Mouse (Mus musculus) CH12.LX (cell line): Measurements from ENCODE around the gene Olfr979. TPM values are rescaled to one million over a fixed set of nuclear protein-coding genes. Genes with fewer than 3 reads are reported as not detected.

Experiments
- DNase-seq: peaks from one replicate; pipeline ENCODE4 v3.0.0-alpha.2; 2013; ENCODE audit errors: extremely low read depth
- H3K27ac ChIP-seq: 2 replicates; pipeline ENCODE4 v1.5.1; 2012; ENCODE audit warnings: low read depth, mild to moderate bottlenecking, control low read depth, moderate library complexity; ENCODE audit not compliant: insufficient read depth
- H3K27me3 ChIP-seq: replicated peaks from 2 replicates; pipeline ENCODE3; 2012; ENCODE audit warnings: inconsistent platforms
- H3K36me3 ChIP-seq, 2 experiments: replicated peaks in 1 of 2; 2 replicates each; pipeline versions ENCODE3 to v1.6.1; 2012; ENCODE audit warnings: inconsistent platforms in 1 of 2, low read length in 1 of 2, mild to moderate bottlenecking in 1 of 2, mixed read lengths in 1 of 2, moderate library complexity in 1 of 2; ENCODE audit not compliant: control insufficient read depth in 1 of 2, insufficient read depth in 1 of 2
- H3K4me1 ChIP-seq, 2 experiments: 2 replicates each; pipeline ENCODE4 v1.6.1; 2012; ENCODE audit warnings: inconsistent platforms in 1 of 2, moderate library complexity in 1 of 2; ENCODE audit not compliant: insufficient read depth in 2 of 2, control insufficient read depth in 1 of 2
- H3K4me2 ChIP-seq: 2 replicates; pipeline ENCODE4 v1.6.1; 2012; ENCODE audit warnings: low read depth, mild to moderate bottlenecking, control low read depth; ENCODE audit not compliant: poor library complexity, insufficient read depth, severe bottlenecking
- H3K4me3 ChIP-seq, 3 experiments: fragments of 150-350 bp in 1 of 3; sonication (generic) in 1 of 3; replicated peaks in 1 of 3; 2 replicates each; pipeline versions ENCODE3 to v1.5.1; 2011 to 2012; ENCODE audit warnings: low read depth in 2 of 3, low read length in 2 of 3, mild to moderate bottlenecking in 2 of 3, moderate library complexity in 2 of 3, control low read depth in 1 of 3, improper control_type of control experiment in 1 of 3, inconsistent platforms in 1 of 3, mixed read lengths in 1 of 3; ENCODE audit not compliant: poor library complexity in 1 of 3
- H3K79me2 ChIP-seq: replicated peaks from 2 replicates; pipeline ENCODE4 v1.6.1; 2012; ENCODE audit warnings: mild to moderate bottlenecking, moderate library complexity; ENCODE audit not compliant: control insufficient read depth, poor library complexity, insufficient read depth, severe bottlenecking; ENCODE audit errors: extremely low read depth
- H3K9ac ChIP-seq: 2 replicates; pipeline ENCODE4 v1.6.1; 2012; ENCODE audit warnings: low read depth, mild to moderate bottlenecking, control low read depth, moderate library complexity; ENCODE audit not compliant: insufficient read depth
- H3K9me3 ChIP-seq: replicated peaks from 2 replicates; pipeline ENCODE3; 2012; ENCODE audit warnings: low read length, inconsistent platforms, mixed read lengths
- BHLHE40 ChIP-seq: IDR thresholded peaks from 2 replicates; pipeline ENCODE4 v1.6.1; 2011; ENCODE audit warnings: mild to moderate bottlenecking, low read depth, low read length, improper control_type of control experiment
- CHD2 ChIP-seq: IDR thresholded peaks from 2 replicates; pipeline ENCODE4 v1.6.1; 2011; ENCODE audit warnings: low read length, improper control_type of control experiment
- CTCF ChIP-seq, 2 experiments: IDR thresholded peaks in 1 of 2; conservative IDR thresholded peaks in 1 of 2; 2 replicates each; pipeline ENCODE4 v1.5.1; 2011 to 2012; ENCODE audit warnings: low read depth in 2 of 2, low read length in 2 of 2, improper control_type of control experiment in 1 of 2, inconsistent platforms in 1 of 2, mild to moderate bottlenecking in 1 of 2, moderate library complexity in 1 of 2
- ETS1 ChIP-seq: conservative IDR thresholded peaks from 2 replicates; pipeline ENCODE4 v1.6.1; 2012; ENCODE audit warnings: low read depth, mild to moderate bottlenecking, inconsistent platforms, low read length, improper control_type of control experiment, moderate library complexity
- HCFC1 ChIP-seq: IDR thresholded peaks from 2 replicates; pipeline ENCODE4 v1.6.1; 2012; ENCODE audit warnings: low read depth, mild to moderate bottlenecking, inconsistent platforms, low read length, improper control_type of control experiment
- IRF4 ChIP-seq: IDR thresholded peaks from 2 replicates; pipeline ENCODE4 v1.6.1; 2014; ENCODE audit warnings: low read depth, mild to moderate bottlenecking, inconsistent platforms, low read length, improper control_type of control experiment
- JUN ChIP-seq: IDR thresholded peaks from 2 replicates; pipeline ENCODE4 v1.6.1; 2011; ENCODE audit warnings: low read depth, mild to moderate bottlenecking, low read length, improper control_type of control experiment, moderate library complexity; ENCODE audit not compliant: insufficient read depth
- MAX ChIP-seq: IDR thresholded peaks from 2 replicates; pipeline ENCODE4 v1.6.1; 2011; ENCODE audit warnings: low read length, improper control_type of control experiment
- MXI1 ChIP-seq: IDR thresholded peaks from 2 replicates; pipeline ENCODE4 v1.6.1; 2011; ENCODE audit warnings: mild to moderate bottlenecking, low read depth, low read length, improper control_type of control experiment
- NELFE ChIP-seq: IDR thresholded peaks from 2 replicates; pipeline ENCODE4 v1.6.1; 2011; ENCODE audit warnings: low read depth, low read length, improper control_type of control experiment
- NRF1 ChIP-seq: IDR thresholded peaks from 2 replicates; pipeline ENCODE4 v1.6.1; 2014; ENCODE audit warnings: low read depth, mild to moderate bottlenecking, inconsistent platforms, low read length, improper control_type of control experiment, moderate library complexity
- POLR2A ChIP-seq: IDR thresholded peaks from 2 replicates; pipeline ENCODE4 v1.6.1; 2011; ENCODE audit warnings: low read depth, mild to moderate bottlenecking, improper control_type of control experiment, low read length
- POLR2AphosphoS2 ChIP-seq: IDR thresholded peaks from 2 replicates; pipeline ENCODE4 v1.6.1; 2011; ENCODE audit warnings: low read depth, low read length, improper control_type of control experiment
- RCOR1 ChIP-seq: conservative IDR thresholded peaks from 2 replicates; pipeline ENCODE4 v1.6.1; 2012; ENCODE audit warnings: low read depth, mild to moderate bottlenecking, inconsistent platforms, low read length, improper control_type of control experiment
- SIN3A ChIP-seq: IDR thresholded peaks from 2 replicates; pipeline ENCODE4 v1.6.1; 2012; ENCODE audit warnings: low read length, improper control_type of control experiment, inconsistent platforms
- TBP ChIP-seq: conservative IDR thresholded peaks from 2 replicates; pipeline ENCODE4 v1.6.1; 2011; ENCODE audit warnings: low read depth, low read length, improper control_type of control experiment
- TCF12 ChIP-seq: IDR thresholded peaks from 2 replicates; pipeline ENCODE4 v1.6.1; 2014; ENCODE audit warnings: low read depth, mild to moderate bottlenecking, inconsistent platforms, low read length, improper control_type of control experiment
- USF2 ChIP-seq: conservative IDR thresholded peaks from 2 replicates; pipeline ENCODE4 v1.6.1; 2011; ENCODE audit warnings: low read depth, low read length, improper control_type of control experiment
- ZC3H11A ChIP-seq: IDR thresholded peaks from 2 replicates; pipeline ENCODE4 v1.6.1; 2012; ENCODE audit warnings: low read depth, mild to moderate bottlenecking, inconsistent platforms, low read length, improper control_type of control experiment
- dilution Hi-C: fragments of 300-500 bp; cut with MboI; formaldehyde crosslinking; loops from 2 replicates; pipeline ENCODE4 v1.14.3; 2020; ENCODE audit warnings: low sequenced_read_pairs; ENCODE audit not compliant: extremely low pct_unique_long_range_greater_than_20kb, extremely low pct_ligation_motif_present
- in situ Hi-C: fragments of 300-500 bp; cut with MboI; formaldehyde crosslinking; loops from 3 replicates; pipeline ENCODE4 v1.14.3; 2019; ENCODE audit warnings: low sequenced_read_pairs, low pct_ligation_motif_present, low pct_unique_long_range_greater_than_20kb, mixed read lengths
- polyA plus RNA-seq: library from polyadenylated mRNA; unstranded; fragments of >175 nt; gene quantifications from 2 replicates; pipeline ENCODE4 v1.2.1, GENCODE M21; 2012; ENCODE audit warnings: low read depth; ENCODE audit not compliant: insufficient read length
- total RNA-seq, 2 experiments: library from RNA; depleted of rRNA; stranded (reverse); fragments of 300-350 nt in 1 of 2; fragments of >200 nt in 1 of 2; gene quantifications; 2 replicates each; pipeline ENCODE4 v1.2.3; 2012 to 2014

The Olfr979 gene
- total and polyA plus RNA-seq, 3 experiments = not detected

- H3K9me3 ChIP-seq = no peaks in the 10 kb centered on the region
- no peak within 1 kb of the TSS for H3K4me3 ChIP-seq
- no peak for DNase-seq
- TF ChIP-seq POLR2AphosphoS2 = no peak
- TF ChIP-seq TBP = no peak
- no peak for TF ChIP-seq ZC3H11A
- TF ChIP-seq MXI1 = no peak
- TF ChIP-seq POLR2A = no peak
- TF ChIP-seq NRF1 = no peak
- TF ChIP-seq TCF12 = no peak
- TF ChIP-seq IRF4 = no peak
- TF ChIP-seq MAX = no peak
- no peak for TF ChIP-seq HCFC1
- TF ChIP-seq SIN3A = no peak
- no peak for TF ChIP-seq RCOR1
- TF ChIP-seq JUN = no peak
- TF ChIP-seq NELFE = no peak
- TF ChIP-seq CTCF (conservative IDR thresholded peaks at IDR 0.05 in 1 of 2, IDR thresholded peaks at IDR 0.05 in 1 of 2; ENCODE audit: low read depth in 2 of 2, low read length in 2 of 2) = no peak
- no peak for TF ChIP-seq CHD2
- no peak for TF ChIP-seq BHLHE40
- no peak for TF ChIP-seq ETS1
- no peak for TF ChIP-seq USF2
- H3K4me2 ChIP-seq = no peak within 1 kb of the TSS
- H3K36me3 ChIP-seq = no peaks in the 10 kb centered on the region
- H3K4me1 ChIP-seq = peaks cover 0 to 12% of the 10 kb centered on the region in 2 experiments; a peak in 1 of 4 replicates
- no peaks in the 10 kb centered on the region for H3K79me2 ChIP-seq
- dilution Hi-C loops = no loop called here
- in situ Hi-C loops = no loop called here
- H3K9ac ChIP-seq = no peak within 1 kb of the TSS
- H3K27ac ChIP-seq = no peak within 1 kb of the TSS
- H3K27me3 ChIP-seq = no peaks in the 10 kb centered on the region
These were observed 51.3 kb downstream of the Olfr979 start, which contains the start of gene Olfr975 for GRCm38 (mm10) chr9:39951946-39952345. Gene Olfr975 (minus strand): TSS chr9:39952046.

Other genes with a start within 250 kb of the Olfr979 start
- gene Olfr968, start 220.2 kb downstream of the Olfr979 start, total RNA-seq (2012; rRNA removed) = not detected in 2 replicates
- not detected in 2 replicates for gene Olfr968, start 220.2 kb downstream of the Olfr979 start, total RNA-seq (2014; rRNA removed)
- not detected in 2 replicates for gene Olfr968, start 220.2 kb downstream of the Olfr979 start, polyA plus RNA-seq
- gene Olfr969, start 212.5 kb downstream of the Olfr979 start, total RNA-seq (2012; rRNA removed) = not detected in 2 replicates
- gene Olfr969, start 212.5 kb downstream of the Olfr979 start, total RNA-seq (2014; rRNA removed) = not detected in 2 replicates
- not detected in 2 replicates for gene Olfr969, start 212.5 kb downstream of the Olfr979 start, polyA plus RNA-seq
- gene Olfr970, start 194.6 kb downstream of the Olfr979 start, total RNA-seq (2012; rRNA removed) = not detected in 2 replicates
- gene Olfr970, start 194.6 kb downstream of the Olfr979 start, total RNA-seq (2014; rRNA removed) = not detected in 2 replicates
- not detected in 2 replicates for gene Olfr970, start 194.6 kb downstream of the Olfr979 start, polyA plus RNA-seq
- gene Olfr971, start 166.6 kb downstream of the Olfr979 start, total RNA-seq (2012; rRNA removed) = not detected in 2 replicates
- gene Olfr971, start 166.6 kb downstream of the Olfr979 start, total RNA-seq (2014; rRNA removed) = not detected in 2 replicates
- gene Olfr971, start 166.6 kb downstream of the Olfr979 start, polyA plus RNA-seq = not detected in 2 replicates
- gene Olfr972, start 137.0 kb downstream of the Olfr979 start, total RNA-seq (2012; rRNA removed) = not detected in 2 replicates
- not detected in 2 replicates for gene Olfr972, start 137.0 kb downstream of the Olfr979 start, total RNA-seq (2014; rRNA removed)
- not detected in 2 replicates for gene Olfr972, start 137.0 kb downstream of the Olfr979 start, polyA plus RNA-seq
- not detected in 2 replicates for gene Olfr229, start 96.1 kb downstream of the Olfr979 start, total RNA-seq (2012; rRNA removed)
- not detected in 2 replicates for gene Olfr229, start 96.1 kb downstream of the Olfr979 start, total RNA-seq (2014; rRNA removed)
- not detected in 2 replicates for gene Olfr229, start 96.1 kb downstream of the Olfr979 start, polyA plus RNA-seq
- not detected in 2 replicates for gene Olfr974, start 66.0 kb downstream of the Olfr979 start, total RNA-seq (2012; rRNA removed)
- gene Olfr974, start 66.0 kb downstream of the Olfr979 start, total RNA-seq (2014; rRNA removed) = not detected in 2 replicates
- gene Olfr974, start 66.0 kb downstream of the Olfr979 start, polyA plus RNA-seq = not detected in 2 replicates
- not detected in 2 replicates for gene Olfr975, start 51.4 kb downstream of the Olfr979 start, total RNA-seq (2012; rRNA removed)
- not detected in 2 replicates for gene Olfr975, start 51.4 kb downstream of the Olfr979 start, total RNA-seq (2014; rRNA removed)
- not detected in 2 replicates for gene Olfr975, start 51.4 kb downstream of the Olfr979 start, polyA plus RNA-seq
- not detected in 2 replicates for gene Olfr976, start 42.3 kb downstream of the Olfr979 start, total RNA-seq (2012; rRNA removed)
- not detected in 2 replicates for gene Olfr976, start 42.3 kb downstream of the Olfr979 start, total RNA-seq (2014; rRNA removed)
- not detected in 2 replicates for gene Olfr976, start 42.3 kb downstream of the Olfr979 start, polyA plus RNA-seq
- not detected in 2 replicates for gene Olfr978, start 11.4 kb downstream of the Olfr979 start, total RNA-seq (2012; rRNA removed)
- gene Olfr978, start 11.4 kb downstream of the Olfr979 start, total RNA-seq (2014; rRNA removed) = not detected in 2 replicates
- not detected in 2 replicates for gene Olfr978, start 11.4 kb downstream of the Olfr979 start, polyA plus RNA-seq
- gene Olfr980, start 6.1 kb upstream of the Olfr979 start, total RNA-seq (2012; rRNA removed) = not detected in 2 replicates
- gene Olfr980, start 6.1 kb upstream of the Olfr979 start, total RNA-seq (2014; rRNA removed) = not detected in 2 replicates
- not detected in 2 replicates for gene Olfr980, start 6.1 kb upstream of the Olfr979 start, polyA plus RNA-seq
- not detected in 2 replicates for gene Olfr981, start 18.0 kb upstream of the Olfr979 start, total RNA-seq (2012; rRNA removed)
- gene Olfr981, start 18.0 kb upstream of the Olfr979 start, total RNA-seq (2014; rRNA removed) = not detected in 2 replicates
- not detected in 2 replicates for gene Olfr981, start 18.0 kb upstream of the Olfr979 start, polyA plus RNA-seq
- gene Olfr982, start 70.4 kb upstream of the Olfr979 start, total RNA-seq (2012; rRNA removed) = not detected in 2 replicates
- gene Olfr982, start 70.4 kb upstream of the Olfr979 start, total RNA-seq (2014; rRNA removed) = not detected in 2 replicates
- gene Olfr982, start 70.4 kb upstream of the Olfr979 start, polyA plus RNA-seq = 0.09 TPM in 1 of 2 replicates, not detected in the other
- gene Olfr983, start 90.1 kb upstream of the Olfr979 start, total RNA-seq (2012; rRNA removed) = not detected in 2 replicates
- gene Olfr983, start 90.1 kb upstream of the Olfr979 start, total RNA-seq (2014; rRNA removed) = not detected in 2 replicates
- not detected in 2 replicates for gene Olfr983, start 90.1 kb upstream of the Olfr979 start, polyA plus RNA-seq
- not detected in 2 replicates for gene Olfr984, start 110.7 kb upstream of the Olfr979 start, total RNA-seq (2012; rRNA removed)
- gene Olfr984, start 110.7 kb upstream of the Olfr979 start, total RNA-seq (2014; rRNA removed) = not detected in 2 replicates
- not detected in 2 replicates for gene Olfr984, start 110.7 kb upstream of the Olfr979 start, polyA plus RNA-seq
- gene Olfr985, start 126.7 kb upstream of the Olfr979 start, total RNA-seq (2012; rRNA removed) = not detected in 2 replicates
- not detected in 2 replicates for gene Olfr985, start 126.7 kb upstream of the Olfr979 start, total RNA-seq (2014; rRNA removed)
- gene Olfr985, start 126.7 kb upstream of the Olfr979 start, polyA plus RNA-seq = not detected in 2 replicates
- gene Tmem225, start 144.7 kb upstream of the Olfr979 start, total RNA-seq (2012; rRNA removed) = not detected in 2 replicates
- not detected in 2 replicates for gene Tmem225, start 144.7 kb upstream of the Olfr979 start, total RNA-seq (2014; rRNA removed)
- gene Tmem225, start 144.7 kb upstream of the Olfr979 start, polyA plus RNA-seq = not detected in 2 replicates
- gene Olfr986, start 177.5 kb upstream of the Olfr979 start, total RNA-seq (2012; rRNA removed) = 0.04 and 0.08 TPM in 2 replicates
- not detected in 2 replicates for gene Olfr986, start 177.5 kb upstream of the Olfr979 start, total RNA-seq (2014; rRNA removed)
- gene Olfr986, start 177.5 kb upstream of the Olfr979 start, polyA plus RNA-seq = 0.08 TPM in 1 of 2 replicates, not detected in the other
- gene Zfp202, start 188.9 kb upstream of the Olfr979 start, total RNA-seq (2012; rRNA removed) = 3.7 and 3.9 TPM in 2 replicates
- 3.9 and 4.2 TPM in 2 replicates for gene Zfp202, start 188.9 kb upstream of the Olfr979 start, total RNA-seq (2014; rRNA removed)
- 3.5 and 4.2 TPM in 2 replicates for gene Zfp202, start 188.9 kb upstream of the Olfr979 start, polyA plus RNA-seq